Mouse (Mus musculus): ENCODE measurements around the gene Nup153.
A peak's percentile ranks its signal among the peaks of the same experiment; 100 is the strongest.

Gene Nup153

DNA sequence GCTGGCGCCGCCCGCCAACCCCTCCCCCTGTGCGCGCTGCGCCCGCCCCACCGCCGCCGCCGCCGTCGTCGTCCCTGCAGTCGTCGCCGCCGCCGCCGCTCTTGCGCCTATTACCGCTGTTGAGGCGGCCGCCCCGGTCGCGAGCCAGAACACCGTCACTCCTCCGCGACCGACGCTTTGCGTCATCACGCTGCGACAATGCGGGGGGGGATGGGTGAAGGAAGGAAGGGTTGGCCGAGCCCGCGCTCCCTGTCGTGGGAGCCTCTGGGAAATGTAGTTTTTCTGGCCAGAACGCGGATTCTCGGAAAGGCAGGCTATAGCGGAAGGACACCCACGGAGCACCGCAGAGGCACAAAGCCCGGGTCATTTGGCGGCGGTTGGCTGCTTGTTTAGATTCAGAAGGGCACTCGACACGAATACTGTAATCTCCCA is at the start of gene Nup153:
TSS of gene Nup153 (minus strand) at position 104 of the 432 bp plus-strand sequence.
- DNase-seq (ENCODE audit: low read depth, low spot score), result peak; percentile 100

DNA sequence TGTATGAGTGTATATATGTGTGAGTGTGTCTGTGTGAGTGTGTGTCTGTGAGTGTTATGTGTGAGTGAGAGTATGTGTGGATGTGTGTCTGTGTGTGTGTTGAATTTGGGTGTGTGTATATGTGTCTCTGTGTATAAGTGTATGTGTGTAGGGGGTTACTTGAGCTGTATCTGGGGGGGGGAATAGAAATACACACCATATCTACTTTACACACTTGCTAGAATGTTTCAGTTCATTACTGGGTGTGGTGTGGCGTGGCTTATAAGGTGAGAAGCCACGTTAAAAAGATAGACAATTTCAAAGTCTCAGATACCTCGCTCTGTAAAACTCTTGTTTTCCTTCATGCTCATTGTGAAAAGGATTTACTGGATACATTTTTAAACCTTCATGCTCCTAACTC is 49.7 kb upstream of the Nup153 start:
- no peak for DNase-seq (ENCODE audit: low read depth, low spot score)

DNA sequence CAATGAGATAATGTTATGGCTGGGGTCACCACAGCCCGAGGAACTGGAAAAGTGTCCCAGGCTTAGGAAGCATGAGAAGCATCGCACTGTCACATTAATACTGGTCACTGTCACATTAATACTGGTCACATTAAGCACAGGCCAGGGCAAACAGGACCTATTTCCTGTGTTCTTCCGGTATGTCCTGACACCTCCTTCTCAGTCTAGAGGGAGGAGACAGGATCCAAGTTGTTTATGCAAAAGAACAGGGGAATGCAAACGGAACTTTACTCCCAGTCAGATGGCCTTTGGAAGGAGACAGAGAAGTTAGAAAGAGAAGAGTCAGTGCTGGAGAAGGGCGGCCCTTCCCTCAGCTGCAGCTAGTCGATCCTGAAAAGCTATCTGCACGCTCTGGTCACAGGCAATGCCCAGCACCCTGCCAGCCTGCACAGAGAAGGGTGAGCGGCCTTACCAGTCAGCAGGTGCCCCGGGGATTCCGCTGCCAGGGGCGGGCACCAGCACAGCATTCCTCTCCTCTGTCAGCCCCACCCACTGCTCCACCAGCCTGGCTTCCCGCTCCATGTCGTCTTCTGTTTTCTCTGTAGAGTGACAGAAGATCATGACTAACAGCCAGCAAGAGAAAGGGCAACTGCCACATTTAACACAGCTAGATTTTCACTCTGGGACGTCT is 49.0 kb upstream of the Nup153 start:
- no peak for DNase-seq (ENCODE audit: low read depth, low spot score)

DNA sequence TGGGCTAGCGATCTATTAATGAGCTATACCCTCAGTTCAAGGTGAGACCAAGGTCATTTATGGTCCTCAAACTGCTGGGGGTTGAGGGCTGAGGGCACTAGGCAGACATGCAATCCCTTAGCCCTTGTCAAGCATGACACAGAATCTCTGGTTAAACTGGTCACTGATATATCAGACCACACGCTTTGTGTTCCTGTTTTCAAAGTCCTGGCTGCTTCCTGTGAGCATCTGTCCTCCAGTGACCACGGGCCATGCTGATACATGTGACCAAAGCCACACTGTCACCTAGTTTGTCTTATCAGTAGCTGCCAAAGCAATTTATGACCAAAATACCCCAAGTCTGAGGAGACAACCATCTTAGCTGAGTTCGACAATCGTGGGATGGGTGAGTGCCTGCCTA is 47.3 kb upstream of the Nup153 start:
- DNase-seq (ENCODE audit: low read depth, low spot score), result no peak

DNA sequence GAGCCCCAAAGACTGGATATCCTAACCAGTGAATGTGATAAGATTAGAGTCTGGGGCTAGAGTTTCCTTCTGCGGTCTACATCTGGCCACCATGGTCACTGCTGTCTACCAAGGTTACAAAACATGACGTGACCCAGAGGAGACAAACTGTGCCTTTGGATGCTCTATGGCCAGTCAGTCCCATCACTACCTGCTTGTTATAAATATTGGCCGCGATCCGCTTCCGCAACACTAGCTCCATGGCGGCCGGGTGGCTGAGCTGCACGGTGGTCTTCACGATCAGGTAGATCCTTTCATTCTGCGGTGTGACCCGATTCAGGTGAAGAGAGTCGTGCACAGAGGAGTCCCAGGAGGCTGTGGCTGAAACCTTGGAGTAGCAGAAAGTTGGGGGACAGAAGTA is 44.8 kb upstream of the Nup153 start:
- DNase-seq (ENCODE audit: low read depth, low spot score), result no peak

DNA sequence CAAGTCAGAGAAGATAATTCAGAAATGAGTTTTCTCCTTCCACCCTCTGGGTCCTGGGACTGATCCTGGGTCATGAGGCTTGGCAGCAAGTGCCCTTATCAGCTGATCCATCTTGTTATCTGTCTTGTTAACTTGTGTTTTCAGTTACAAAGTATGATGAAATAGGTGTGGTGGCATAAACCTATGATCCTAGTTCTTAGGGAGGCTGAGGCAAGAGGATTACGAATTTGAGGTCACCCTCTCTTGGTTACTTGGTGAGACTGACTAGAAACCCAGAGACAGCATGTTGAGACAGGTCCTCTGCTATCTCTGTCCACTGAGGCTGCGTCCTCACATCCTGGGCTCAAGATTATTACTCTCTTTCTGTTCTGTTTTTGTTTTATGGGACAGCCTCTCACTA is 37.6 kb upstream of the Nup153 start:
- no peak for DNase-seq (ENCODE audit: low read depth, low spot score)

DNA sequence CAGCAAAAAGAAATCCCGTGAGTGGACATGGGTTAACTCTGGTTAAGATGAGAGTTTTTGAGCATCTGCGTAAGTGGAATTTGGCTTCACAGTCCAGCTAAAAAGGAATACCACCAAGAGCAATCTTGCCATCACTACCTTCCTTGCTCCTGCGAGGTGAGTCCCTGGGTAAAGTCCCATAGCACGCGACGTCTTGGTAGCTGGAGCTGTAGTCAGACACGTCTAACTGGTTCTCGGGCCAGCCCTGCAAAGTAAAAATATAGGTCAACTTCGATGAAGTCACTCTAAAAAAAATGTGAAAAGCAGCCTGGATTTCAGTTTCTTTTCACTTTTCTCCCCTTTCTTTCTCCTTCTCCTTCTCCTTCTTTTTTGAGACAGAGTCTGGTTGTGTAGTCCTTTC is 35.5 kb upstream of the Nup153 start:
- DNase-seq (ENCODE audit: low read depth, low spot score), result no peak

DNA sequence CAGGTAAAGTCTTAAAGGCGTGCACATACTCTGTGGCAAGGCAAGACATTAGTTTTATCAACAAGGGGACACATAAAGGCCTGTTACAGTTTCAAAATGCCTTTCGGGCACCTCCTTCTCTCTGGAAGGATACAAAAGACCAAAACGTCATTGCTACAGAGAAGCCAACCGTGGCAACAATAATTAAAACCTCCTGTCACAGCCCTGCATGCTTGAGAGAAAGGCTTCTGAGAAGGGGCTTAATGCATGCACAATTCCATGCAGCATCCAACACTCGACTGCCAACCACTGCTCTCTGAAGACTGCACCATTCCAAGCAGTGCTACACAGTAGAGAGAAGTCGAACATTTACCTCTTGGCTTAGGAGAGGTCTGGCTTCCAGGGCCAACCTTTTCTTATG is 33.2 kb upstream of the Nup153 start:
- no peak for DNase-seq (ENCODE audit: low read depth, low spot score)

DNA sequence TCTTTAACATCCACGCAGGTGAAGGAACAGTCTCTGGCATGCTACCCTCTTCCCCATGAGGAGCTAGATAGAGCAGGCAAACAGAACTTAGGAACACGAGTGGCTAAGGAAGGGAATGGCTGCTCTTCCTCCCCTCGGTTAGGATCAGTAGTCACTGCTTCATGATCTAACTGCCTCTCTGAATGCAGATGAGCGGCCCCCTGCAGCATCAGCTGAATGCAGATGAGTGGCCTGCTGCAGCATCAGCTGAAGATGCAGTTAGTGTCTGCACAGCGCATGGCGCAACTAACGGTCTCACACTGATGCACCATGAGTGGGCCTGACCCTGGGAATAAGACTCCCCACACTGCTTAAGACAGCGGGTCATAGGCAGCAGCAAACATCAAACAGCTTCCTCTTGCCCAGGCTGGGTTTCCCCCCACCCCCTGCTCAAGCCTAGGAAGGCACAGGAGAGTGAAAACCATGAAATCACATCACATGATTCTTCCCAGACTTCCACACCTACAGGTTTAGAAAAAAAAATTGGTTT is 31.6 kb upstream of the Nup153 start:
- no peak for DNase-seq (ENCODE audit: low read depth, low spot score)

DNA sequence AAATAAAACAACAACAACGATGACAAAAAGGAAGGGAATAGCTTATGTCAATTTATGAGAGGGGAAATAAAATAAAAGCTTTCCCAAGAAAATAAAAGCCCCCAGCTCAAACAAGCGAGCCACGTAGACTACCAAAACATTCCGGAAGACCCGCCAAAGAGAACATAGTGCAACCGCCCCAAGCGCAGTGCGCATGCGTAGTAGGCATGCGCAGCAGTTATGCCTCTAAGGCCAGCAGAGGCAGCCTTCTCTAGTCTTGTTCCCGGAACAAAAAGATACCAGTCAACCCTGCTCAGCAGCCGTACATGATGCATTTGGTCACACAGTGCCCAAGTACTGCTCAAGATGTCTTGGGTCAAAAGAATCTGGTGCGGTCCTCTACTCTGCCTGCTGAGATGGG is 30.9 kb upstream of the Nup153 start:
- DNase-seq (ENCODE audit: low read depth, low spot score), result no peak

DNA sequence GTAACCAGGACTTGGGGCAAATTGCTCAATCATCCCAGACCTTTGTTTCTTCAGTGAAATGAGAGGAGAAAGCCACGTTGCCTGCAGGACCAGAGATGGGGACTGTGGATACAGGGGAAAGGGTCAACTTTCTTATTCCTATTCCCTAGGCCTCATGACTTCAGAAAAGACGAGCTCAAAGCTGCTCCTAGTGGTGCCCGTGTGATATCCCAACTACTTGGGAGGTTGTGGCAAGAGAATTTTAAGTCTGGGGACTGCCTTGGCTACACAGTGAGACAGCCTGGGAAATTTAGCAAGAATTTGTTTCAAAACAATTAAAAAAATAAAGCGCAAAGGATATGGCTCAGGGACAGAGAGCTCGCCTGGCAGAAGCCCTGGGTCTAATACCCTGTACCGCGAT is 30.2 kb upstream of the Nup153 start:
- DNase-seq (ENCODE audit: low read depth, low spot score), result no peak

DNA sequence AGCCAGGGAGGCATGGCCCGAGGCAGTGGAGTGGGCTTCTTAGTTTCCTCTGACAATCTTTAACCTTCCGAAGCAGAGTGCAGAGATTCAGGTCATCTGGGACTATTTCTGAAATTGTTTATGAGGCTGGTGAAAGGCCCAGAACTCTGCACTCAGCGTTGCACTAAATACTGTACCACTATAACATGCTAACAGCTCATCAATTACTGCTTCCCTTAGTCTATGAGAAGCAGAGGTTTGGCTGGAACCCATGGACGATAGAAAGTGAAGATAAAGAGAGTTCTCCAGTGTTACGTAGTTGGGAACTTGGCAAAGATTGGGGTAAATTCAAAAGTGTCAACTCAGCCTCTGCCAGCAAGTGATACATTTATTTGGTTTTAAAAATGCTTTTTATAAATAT is 25.6 kb upstream of the Nup153 start:
- no peak for DNase-seq (ENCODE audit: low read depth, low spot score)

DNA sequence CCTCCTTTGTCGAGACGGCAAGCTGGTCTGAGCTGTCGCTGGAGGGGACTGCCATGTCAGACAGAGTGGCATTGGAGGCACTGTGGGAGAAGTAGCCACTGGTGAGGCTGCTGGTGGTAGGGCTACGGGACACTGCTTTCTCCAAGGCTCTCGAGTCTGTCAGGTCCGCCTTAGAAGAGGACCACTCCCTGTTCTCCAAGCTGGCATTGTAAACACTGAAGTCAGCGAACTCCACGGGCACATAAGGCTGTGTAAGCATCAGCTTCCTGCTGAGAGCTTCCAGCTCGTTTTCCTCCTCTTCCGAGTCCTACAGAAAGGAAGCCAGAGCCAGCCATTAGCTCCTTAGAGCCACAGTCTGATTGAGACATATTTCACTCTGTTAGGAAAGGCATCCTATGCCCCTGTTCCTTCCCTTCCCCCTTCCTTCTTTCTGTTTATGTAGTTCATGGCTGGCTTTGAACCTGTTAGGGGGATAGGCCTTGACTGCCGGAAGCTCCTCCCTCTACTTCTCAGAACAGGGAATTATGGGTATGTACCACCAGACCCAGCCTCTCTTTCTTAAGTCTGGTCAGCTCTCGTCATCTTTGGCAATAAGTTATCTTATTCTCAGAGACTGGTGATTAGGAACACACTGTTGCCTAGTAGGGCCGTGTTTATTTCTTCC is 25.0 kb upstream of the Nup153 start:
- no peak for DNase-seq (ENCODE audit: low read depth, low spot score)

DNA sequence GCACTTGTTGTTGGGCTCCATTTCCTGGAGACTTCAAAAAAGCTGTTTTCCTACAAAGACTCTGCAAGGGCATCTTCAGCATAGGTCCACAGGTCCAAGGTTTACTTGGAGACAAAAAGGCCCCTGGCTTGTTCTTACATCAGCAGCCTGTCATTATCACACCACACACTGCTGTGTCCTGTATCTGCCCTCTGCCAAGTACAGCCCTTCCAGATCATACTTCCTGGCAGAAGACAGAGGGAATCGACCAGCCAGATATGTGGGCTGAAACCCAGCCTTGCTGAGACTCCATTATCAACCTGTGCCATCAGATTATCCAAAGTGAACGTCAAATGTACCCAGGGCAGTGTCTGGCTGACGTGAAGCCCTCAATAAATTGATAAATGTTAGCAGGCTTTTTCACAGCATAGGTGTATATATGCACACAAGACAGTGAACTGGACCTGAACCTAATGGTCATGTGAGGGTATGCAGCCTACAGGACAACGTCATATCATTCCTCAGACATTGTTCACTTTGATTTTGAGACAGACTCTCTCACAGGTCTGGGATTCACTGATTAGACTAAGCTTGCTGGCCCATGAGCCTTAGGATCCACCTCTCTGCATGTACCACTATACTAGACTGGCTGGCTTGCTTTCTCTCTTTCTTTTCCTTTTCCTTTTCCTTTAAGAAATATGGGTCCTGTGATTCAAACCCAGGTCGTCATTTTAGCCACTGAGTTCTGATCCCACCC is 20.6 kb upstream of the Nup153 start:
- DNase-seq (ENCODE audit: low read depth, low spot score), result no peak

DNA sequence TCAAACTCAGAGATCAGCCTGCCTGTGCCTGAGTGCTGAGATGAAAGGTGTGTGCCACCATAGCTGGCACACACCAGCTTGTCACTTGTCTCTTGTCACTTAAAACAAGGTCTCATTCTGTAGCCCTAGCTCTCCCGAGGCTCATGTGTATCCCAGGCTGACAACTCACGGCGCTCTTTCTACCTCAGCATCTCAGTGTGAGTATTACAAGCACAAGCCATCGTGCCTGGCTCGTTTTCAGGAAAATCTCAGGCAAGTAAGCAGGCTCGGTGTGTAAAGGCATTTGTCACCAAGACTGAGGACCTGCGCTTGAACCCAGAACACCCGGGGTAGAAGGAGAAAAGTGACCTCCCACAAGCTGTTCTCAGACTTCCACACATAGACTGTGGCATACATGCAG is 16.1 kb upstream of the Nup153 start:
- DNase-seq (ENCODE audit: low read depth, low spot score), result no peak

DNA sequence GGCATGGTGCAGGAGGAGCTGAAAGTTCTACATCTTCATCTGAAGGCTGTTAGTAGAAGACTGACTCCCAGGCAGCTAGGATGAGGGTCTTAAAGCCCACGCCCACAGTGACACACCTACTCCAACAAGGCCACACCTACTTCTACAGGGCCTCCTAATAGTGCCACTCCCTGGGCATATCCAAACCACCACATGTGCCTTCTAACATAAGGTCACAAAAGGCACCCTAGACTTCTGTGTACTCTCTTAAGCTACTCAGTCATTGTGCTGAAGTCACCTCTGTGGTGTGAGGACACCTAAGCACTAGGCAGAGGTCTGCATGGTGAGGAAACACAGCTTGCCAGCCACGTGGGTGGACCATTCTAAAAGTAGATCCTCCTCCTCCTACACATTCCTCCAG is 14.6 kb upstream of the Nup153 start:
- DNase-seq (ENCODE audit: low read depth, low spot score), result no peak

DNA sequence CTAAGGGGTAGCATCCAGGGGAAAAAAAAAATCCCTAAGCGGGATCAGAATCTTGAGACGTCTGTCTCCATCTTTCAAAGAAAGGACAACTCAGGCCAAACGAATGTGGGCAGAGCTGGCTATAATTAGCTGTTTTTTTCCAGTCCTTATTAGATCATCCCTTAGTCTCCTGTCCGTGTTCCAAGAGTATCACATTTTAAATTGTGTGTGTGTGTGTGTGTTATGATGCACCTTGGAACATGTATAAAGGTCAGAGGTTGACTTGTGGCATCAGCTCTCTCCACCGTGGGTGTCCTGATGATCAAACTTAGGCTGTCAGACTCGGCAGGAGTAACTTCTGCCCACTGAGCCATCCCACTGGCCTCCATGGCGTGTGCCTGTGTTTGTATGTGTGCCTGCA is 11.7 kb upstream of the Nup153 start:
- no peak for DNase-seq (ENCODE audit: low read depth, low spot score)

DNA sequence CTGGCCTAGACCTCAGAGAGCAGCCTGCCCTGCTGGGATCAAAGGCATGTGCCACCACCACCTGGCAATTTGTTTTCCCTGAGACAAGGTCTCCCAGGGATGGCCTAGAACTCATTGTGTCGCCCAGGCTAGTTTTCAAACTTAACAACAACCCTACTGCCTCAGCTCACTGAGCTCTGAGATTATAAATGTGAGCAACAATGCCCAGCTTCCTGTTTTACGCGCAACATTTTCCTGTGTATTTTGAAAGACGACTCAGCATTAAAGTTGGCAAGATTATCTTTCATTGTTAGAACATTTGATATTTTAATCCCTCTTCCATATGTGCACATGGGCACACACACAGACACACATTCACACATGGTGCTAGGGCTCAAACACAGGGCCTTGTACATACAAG is 9.7 kb upstream of the Nup153 start:
- no peak for DNase-seq (ENCODE audit: low read depth, low spot score)

DNA sequence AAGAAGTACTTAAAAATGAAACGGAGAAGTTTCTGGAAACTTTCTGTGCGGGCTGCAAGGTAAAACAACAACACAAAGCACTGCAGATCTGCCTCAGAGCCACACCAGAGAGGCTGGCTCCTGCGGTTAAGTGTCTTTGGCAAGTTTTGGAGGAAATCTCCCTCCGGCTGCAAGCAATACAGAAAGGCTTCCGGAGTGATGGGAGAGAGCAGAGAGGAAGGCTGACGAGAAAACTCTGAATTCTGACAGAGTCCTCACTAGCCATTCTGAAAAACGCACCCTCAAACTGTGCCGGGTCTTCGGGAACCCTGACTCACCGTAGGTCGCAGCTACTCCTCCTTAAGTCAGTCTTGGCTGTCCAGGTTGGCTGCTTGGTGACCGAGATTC is 8.7 kb upstream of the Nup153 start:
- DNase-seq (ENCODE audit: low read depth, low spot score), result peak; percentile 6

DNA sequence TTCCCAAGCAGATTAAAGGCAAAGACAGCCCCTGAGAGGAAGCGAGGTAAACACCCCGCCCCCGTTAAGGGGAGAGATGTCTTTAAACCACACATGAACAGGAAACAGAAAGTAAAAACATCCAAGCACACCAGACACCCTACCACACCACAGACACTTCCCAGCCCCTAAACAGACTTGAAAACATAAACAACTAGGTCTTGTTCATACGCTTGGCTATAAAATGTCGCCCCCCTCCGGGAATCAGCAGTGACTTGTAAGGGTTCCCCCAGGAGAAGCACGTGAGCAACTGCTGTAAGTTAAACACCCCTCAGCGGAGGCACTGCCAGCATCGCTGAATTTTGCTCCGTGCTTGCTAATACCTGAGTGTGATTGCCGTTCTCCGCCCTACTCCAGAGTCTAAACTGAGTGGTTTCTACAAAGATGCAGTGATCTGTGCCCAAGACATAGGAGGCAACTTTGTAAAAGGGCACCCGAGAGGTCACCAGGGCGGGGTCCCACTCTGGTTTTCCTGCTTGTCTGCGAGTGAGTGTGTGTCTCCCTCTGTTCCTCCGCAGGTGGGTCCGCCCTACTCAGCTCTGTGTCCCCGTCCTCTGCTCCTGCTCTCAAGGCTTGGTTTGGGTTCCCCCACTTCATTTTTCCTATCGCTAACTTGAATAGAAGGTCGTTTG is 8.2 kb upstream of the Nup153 start:
- DNase-seq (ENCODE audit: low read depth, low spot score), result peak; percentile 54

DNA sequence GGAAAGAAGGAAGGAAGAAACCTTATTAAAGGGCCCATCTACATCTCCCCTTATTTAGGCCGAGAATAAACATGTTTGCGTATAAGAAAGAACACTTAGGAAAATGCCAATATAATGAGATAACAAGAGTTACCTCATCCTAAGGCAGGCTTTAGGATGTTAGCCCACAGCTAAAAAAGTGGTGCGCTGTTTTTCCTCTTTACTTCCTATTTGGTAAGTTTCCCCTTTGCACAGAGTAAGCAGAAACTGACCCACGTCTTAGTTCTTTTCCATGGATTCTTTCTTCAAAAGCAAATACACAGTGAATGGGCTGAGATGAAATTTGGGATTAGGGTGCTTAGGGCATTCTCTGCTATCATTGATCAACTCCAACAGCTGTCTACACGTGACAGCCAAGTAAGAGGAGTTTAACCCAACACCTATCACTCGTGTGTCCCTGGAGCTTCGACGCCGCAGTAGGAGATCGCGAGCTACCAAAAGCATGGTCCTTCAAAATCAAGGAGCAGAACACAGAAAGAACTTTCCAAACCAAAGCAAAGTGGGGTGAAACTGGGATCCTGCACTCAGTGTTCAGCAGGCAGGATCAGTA is 7.6 kb upstream of the Nup153 start:
- DNase-seq (ENCODE audit: low read depth, low spot score), result no peak

DNA sequence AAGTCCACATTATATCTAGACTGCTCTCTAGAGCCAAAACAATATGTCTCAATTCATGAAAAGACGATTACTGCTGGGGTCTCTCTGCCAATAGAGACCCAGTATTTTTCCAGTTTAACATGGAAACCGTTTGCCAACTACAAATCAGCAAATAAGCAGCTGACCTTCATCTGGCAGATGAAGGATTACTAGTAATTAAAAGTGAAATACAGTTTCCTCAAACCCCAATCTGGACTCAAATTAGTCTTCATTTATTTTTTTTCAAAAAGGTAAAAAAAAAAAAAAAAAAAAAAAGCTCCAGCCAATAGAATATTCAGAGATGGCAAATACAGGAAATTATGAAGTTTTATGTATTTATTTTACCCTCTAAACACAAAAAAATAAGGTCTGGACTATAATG is 2.3 kb upstream of the Nup153 start:
- DNase-seq (ENCODE audit: low read depth, low spot score), result no peak
